Mouse (Mus musculus) layer of hippocampus, postnatal 25 days (tissue): ENCODE results near the gene Cd151. TPM values are rescaled to one million over a fixed set of nuclear protein-coding genes. Genes with fewer than 3 reads are reported as not detected.

Source experiments
- DNase-seq, 2 experiments: peaks; one replicate each; pipeline ENCODE4 v3.0.0; 2022; ENCODE audit warnings: mixed read lengths in 2 of 2, low spot score in 1 of 2; ENCODE audit errors: extremely low spot score in 1 of 2
- total RNA-seq, 2 experiments: library from RNA; stranded (reverse); gene quantifications; 2 replicates each; pipeline ENCODE4 v1.2.3; 2021

Gene Cd151
- total RNA-seq, 2 experiments from 2014 or later, result 25.7 TPM

- no peak for DNase-seq
Measured at GRCm38 (mm10) chr7:141469901-141470636, 2.9 kb downstream of the Cd151 start.

GRCm38 (mm10) chr7:141470637-141470944 is 3.4 kb downstream of the Cd151 start:
- no peak for DNase-seq

- no peak for DNase-seq
Measured at GRCm38 (mm10) chr7:141471236-141471635, 4.0 kb downstream of the Cd151 start.

- no peak for DNase-seq
Measured at GRCm38 (mm10) chr7:141472226-141472625, 5.0 kb downstream of the Cd151 start.

- no peak for DNase-seq
Measured at GRCm38 (mm10) chr7:141472763-141473162, 5.6 kb downstream of the Cd151 start.

- DNase-seq, result no peak
Measured at GRCm38 (mm10) chr7:141474160-141474559, 7.0 kb downstream of the Cd151 start.

GRCm38 (mm10) chr7:141475011-141475804 is 8.0 kb downstream of the Cd151 start, which contains the start of the genes Polr2l and Tspan4:
Gene Polr2l (minus strand): TSS chr7:141475132.
Gene Tspan4 (plus strand): TSS chr7:141475240.
- peak; percentile 78 to 93 for DNase-seq

GRCm38 (mm10) chr7:141475805-141476158 is 8.6 kb downstream of the Cd151 start:
- DNase-seq, result no peak

GRCm38 (mm10) chr7:141476226-141476980 is 9.2 kb downstream of the Cd151 start:
- no peak for DNase-seq

- no peak for DNase-seq
Measured at GRCm38 (mm10) chr7:141476981-141477370, 9.8 kb downstream of the Cd151 start.

GRCm38 (mm10) chr7:141477578-141478269 is 10.5 kb downstream of the Cd151 start:
- DNase-seq, result no peak

GRCm38 (mm10) chr7:141478270-141478748 is 11.1 kb downstream of the Cd151 start:
- no peak for DNase-seq

GRCm38 (mm10) chr7:141480842-141481497 is 13.8 kb downstream of the Cd151 start:
- DNase-seq, result peak in 1 of 2 experiments; percentile 56

GRCm38 (mm10) chr7:141481498-141482401 is 14.6 kb downstream of the Cd151 start:
- no peak for DNase-seq

- DNase-seq, result no peak
Measured at GRCm38 (mm10) chr7:141482531-141483024, 15.4 kb downstream of the Cd151 start.

GRCm38 (mm10) chr7:141483114-141483653 is 16.0 kb downstream of the Cd151 start:
- no peak for DNase-seq

- no peak for DNase-seq
Measured at GRCm38 (mm10) chr7:141484186-141485120, 17.3 kb downstream of the Cd151 start.
